Mouse (Mus musculus): ENCODE results near the gene Fnip2. TPM values are rescaled to one million over a fixed set of nuclear protein-coding genes. Genes with fewer than 3 reads are reported as not detected.

Gene Fnip2
- total RNA-seq, 1 experiment = 21.6 TPM

- Histone ChIP-seq H3K27ac (ENCODE audit: insufficient read depth, low read depth, low read length, poor library complexity, severe bottlenecking) (no peak overlapping the region), H3K36me3 (ENCODE audit: control insufficient read depth, insufficient read depth, low read length, poor library complexity, severe bottlenecking) (no peaks in the 10 kb centered on the region), H3K9me3 (ENCODE audit: control insufficient read depth, insufficient read depth, low read depth, low read length) (no peaks in the 10 kb centered on the region), H3K9ac (ENCODE audit: insufficient read depth, low read depth, low read length, poor library complexity, severe bottlenecking) (no peak overlapping the region), H3K4me1 (ENCODE audit: control insufficient read depth in 2 of 2, insufficient read depth in 2 of 2, low read length in 2 of 2, poor library complexity in 1 of 2) (peaks cover 2 to 9% of the 10 kb centered on the region in 2 experiments; a peak in 2 of 4 replicates), H3K4me3 (ENCODE audit: insufficient read depth in 1 of 2, low read depth in 1 of 2, low read length in 2 of 2, poor library complexity in 1 of 2, severe bottlenecking in 1 of 2) (no peak overlapping the region)
- no peak for TF ChIP-seq ZC3H11A (IDR thresholded peaks at IDR 0.05; ENCODE audit: borderline replicate concordance, low read depth, low read length)
- no peak for TF ChIP-seq ZNF384 (IDR thresholded peaks at IDR 0.05; ENCODE audit: low read depth, low read length)
- no peak for TF ChIP-seq MAFK (IDR thresholded peaks at IDR 0.05; ENCODE audit: insufficient read depth, low read depth, low read length)
- TF ChIP-seq CHD2 (IDR thresholded peaks at IDR 0.05; ENCODE audit: low read depth, low read length) = no peak
- TF ChIP-seq HCFC1 (IDR thresholded peaks at IDR 0.05; ENCODE audit: borderline replicate concordance, insufficient read depth, low read length) = no peak
- in situ Hi-C loops (cut with MboI; ENCODE audit: low sequenced_read_pairs in 2 of 2, unreplicated experiment in 2 of 2) = no loop called here
- no peak for DNase-seq (ENCODE audit: low read depth, low spot score)
Measured at GRCm38 (mm10) chr3:79555061-79555460, 12.5 kb downstream of the Fnip2 start.

GRCm38 (mm10) chr3:79553779-79554178 is 13.8 kb downstream of the Fnip2 start:
- in situ Hi-C loops (cut with MboI; ENCODE audit: low sequenced_read_pairs in 2 of 2, unreplicated experiment in 2 of 2) = no loop called here
- Histone ChIP-seq H3K36me3 (ENCODE audit: control insufficient read depth, insufficient read depth, low read length, poor library complexity, severe bottlenecking) (no peaks in the 10 kb centered on the region), H3K4me1 (ENCODE audit: control insufficient read depth in 2 of 2, insufficient read depth in 2 of 2, low read length in 2 of 2, poor library complexity in 1 of 2) (peaks cover 2 to 12% of the 10 kb centered on the region in 2 experiments; a peak in 2 of 4 replicates), H3K27ac (ENCODE audit: insufficient read depth, low read depth, low read length, poor library complexity, severe bottlenecking) (no peak overlapping the region), H3K4me3 (ENCODE audit: insufficient read depth in 1 of 2, low read depth in 1 of 2, low read length in 2 of 2, poor library complexity in 1 of 2, severe bottlenecking in 1 of 2) (no peak overlapping the region), H3K9ac (ENCODE audit: insufficient read depth, low read depth, low read length, poor library complexity, severe bottlenecking) (no peak overlapping the region), H3K9me3 (ENCODE audit: control insufficient read depth, insufficient read depth, low read depth, low read length) (no peaks in the 10 kb centered on the region)
- DNase-seq (ENCODE audit: low read depth, low spot score) = no peak
- TF ChIP-seq ZC3H11A (IDR thresholded peaks at IDR 0.05; ENCODE audit: borderline replicate concordance, low read depth, low read length) (no peak), MAFK (IDR thresholded peaks at IDR 0.05; ENCODE audit: insufficient read depth, low read depth, low read length) (no peak), CHD2 (IDR thresholded peaks at IDR 0.05; ENCODE audit: low read depth, low read length) (no peak), ZNF384 (IDR thresholded peaks at IDR 0.05; ENCODE audit: low read depth, low read length) (no peak), HCFC1 (IDR thresholded peaks at IDR 0.05; ENCODE audit: borderline replicate concordance, insufficient read depth, low read length) (no peak)

- no peak for DNase-seq (ENCODE audit: low read depth, low spot score)
- no peaks in the 10 kb centered on the region for H3K36me3 ChIP-seq (ENCODE audit: control insufficient read depth, insufficient read depth, low read length, poor library complexity, severe bottlenecking)
- no peak overlapping the region for H3K27ac ChIP-seq (ENCODE audit: insufficient read depth, low read depth, low read length, poor library complexity, severe bottlenecking)
- H3K4me3 ChIP-seq (ENCODE audit: insufficient read depth in 1 of 2, low read depth in 1 of 2, low read length in 2 of 2, poor library complexity in 1 of 2, severe bottlenecking in 1 of 2) = no peak overlapping the region
- peaks cover 2 to 12% of the 10 kb centered on the region in 2 experiments; a peak in 2 of 4 replicates for H3K4me1 ChIP-seq (ENCODE audit: control insufficient read depth in 2 of 2, insufficient read depth in 2 of 2, low read length in 2 of 2, poor library complexity in 1 of 2)
- in situ Hi-C loops (cut with MboI; ENCODE audit: low sequenced_read_pairs in 2 of 2, unreplicated experiment in 2 of 2) = no loop called here
- H3K9me3 ChIP-seq (ENCODE audit: control insufficient read depth, insufficient read depth, low read depth, low read length) = no peaks in the 10 kb centered on the region
- TF ChIP-seq CHD2 (IDR thresholded peaks at IDR 0.05; ENCODE audit: low read depth, low read length) = no peak
- H3K9ac ChIP-seq (ENCODE audit: insufficient read depth, low read depth, low read length, poor library complexity, severe bottlenecking) = no peak overlapping the region
Measured at GRCm38 (mm10) chr3:79551826-79552552, 15.6 kb downstream of the Fnip2 start.

GRCm38 (mm10) chr3:79549751-79550393 is 17.7 kb downstream of the Fnip2 start:
- no peak for DNase-seq (ENCODE audit: low read depth, low spot score)
- no peak for TF ChIP-seq MAFK (IDR thresholded peaks at IDR 0.05; ENCODE audit: insufficient read depth, low read depth, low read length)
- TF ChIP-seq ZC3H11A (IDR thresholded peaks at IDR 0.05; ENCODE audit: borderline replicate concordance, low read depth, low read length) = no peak
- no peak for TF ChIP-seq CHD2 (IDR thresholded peaks at IDR 0.05; ENCODE audit: low read depth, low read length)
- TF ChIP-seq HCFC1 (IDR thresholded peaks at IDR 0.05; ENCODE audit: borderline replicate concordance, insufficient read depth, low read length) = no peak
- no peak for TF ChIP-seq ZNF384 (IDR thresholded peaks at IDR 0.05; ENCODE audit: low read depth, low read length)
- in situ Hi-C loops (cut with MboI; ENCODE audit: low sequenced_read_pairs in 2 of 2, unreplicated experiment in 2 of 2) = no loop called here

More at GRCm38 (mm10) chr3:79549751-79550393, 17.7 kb downstream of the Fnip2 start:
- no peaks in the 10 kb centered on the region for H3K36me3 ChIP-seq (ENCODE audit: control insufficient read depth, insufficient read depth, low read length, poor library complexity, severe bottlenecking)
- H3K9ac ChIP-seq (ENCODE audit: insufficient read depth, low read depth, low read length, poor library complexity, severe bottlenecking) = no peak overlapping the region
- no peak overlapping the region for H3K27ac ChIP-seq (ENCODE audit: insufficient read depth, low read depth, low read length, poor library complexity, severe bottlenecking)
- peaks cover 2 to 12% of the 10 kb centered on the region in 2 experiments; a peak in 2 of 4 replicates for H3K4me1 ChIP-seq (ENCODE audit: control insufficient read depth in 2 of 2, insufficient read depth in 2 of 2, low read length in 2 of 2, poor library complexity in 1 of 2)
- H3K9me3 ChIP-seq (ENCODE audit: control insufficient read depth, insufficient read depth, low read depth, low read length) = no peaks in the 10 kb centered on the region
- H3K4me3 ChIP-seq (ENCODE audit: insufficient read depth in 1 of 2, low read depth in 1 of 2, low read length in 2 of 2, poor library complexity in 1 of 2, severe bottlenecking in 1 of 2) = peak overlapping the region in 1 of 2 experiments; percentile 48; a peak in 1 of 4 replicates
